In the genomic region with DNA sequence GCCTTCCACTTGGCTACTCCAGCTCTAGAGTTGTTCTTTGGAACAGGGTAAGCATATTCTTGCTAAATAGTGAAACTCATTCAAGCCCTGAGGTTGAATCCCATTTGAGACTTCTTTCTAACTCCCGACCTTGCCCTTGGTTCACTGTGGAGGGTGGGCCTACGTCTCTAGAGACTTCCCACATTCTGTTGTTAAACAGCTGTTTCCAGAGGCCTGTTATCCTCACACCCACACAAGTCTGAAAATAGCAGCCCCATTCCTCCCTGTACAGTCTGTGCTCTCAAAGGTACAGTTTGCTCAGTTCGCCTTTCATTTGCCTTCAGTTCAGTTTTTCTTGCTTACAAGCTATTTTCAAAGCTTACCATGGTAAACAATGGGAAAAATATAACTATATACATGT, we compare ENCODE assay signal across 15 mouse cellular contexts.
"Had no signal": no experiment of that assay in that cellular context is flagged by ENCODE, and none has a peak within 500 bp of the region (broad histone marks: within the 10 kb centered on the region; RNA-seq: fewer than 3 reads in every experiment).

No protein-coding gene starts in this region.

- H3K4me1 ChIP-seq: limb, embryonic 10.5 days; liver, embryonic 15.5 days; midbrain, embryonic 12.5 days; stomach, embryonic 15.5 days had no signal

- H3K36me3 ChIP-seq: limb, embryonic 10.5 days; liver, embryonic 15.5 days; midbrain, embryonic 12.5 days; stomach, embryonic 15.5 days had no signal

- ATAC-seq: lung, postnatal 0 days; midbrain, embryonic 16.5 days had no signal

- H3K4me3 ChIP-seq: left cerebral cortex, adult 2 months; limb, embryonic 10.5 days; liver, embryonic 15.5 days; midbrain, embryonic 12.5 days; stomach, embryonic 15.5 days had no signal

- DNase-seq: kidney, adult 2 months; kidney, postnatal 25 days; lung, adult 2 months; lung, postnatal 4 days; right cerebral cortex, postnatal 4 days; thymus, adult 18-20 months; thymus, postnatal 14 days had no signal

- H3K9me3 ChIP-seq: limb, embryonic 10.5 days; liver, embryonic 15.5 days; midbrain, embryonic 12.5 days; stomach, embryonic 15.5 days had no signal

- H3K4me2 ChIP-seq: liver, embryonic 11.5 days; liver, embryonic 15.5 days; midbrain, embryonic 12.5 days; stomach, embryonic 15.5 days had no signal
